Mouse (Mus musculus) forebrain, embryonic 11.5 days (tissue): ENCODE measurements around the gene Proser3. TPM values are rescaled to one million over a fixed set of nuclear protein-coding genes. Genes with fewer than 3 reads are reported as not detected.

Source experiments
- ATAC-seq: fragments of 200-750 bp; cut with Nextera tagmentation; replicated peaks from 2 replicates; pipeline ENCODE4 v1.8.0; 2017; ENCODE audit warnings: moderate TSS enrichment; ENCODE audit not compliant: low FRiP score
- DNase-seq: peaks from one replicate; pipeline ENCODE4 v3.0.0-alpha.2; 2017; ENCODE audit warnings: low spot score
- H3K27ac ChIP-seq: fragments of 300-500 bp; sonication (generic); 2 replicates; pipeline ENCODE4 v1.5.1; 2014; ENCODE audit warnings: low read depth, low read length
- H3K27me3 ChIP-seq: fragments of 300-500 bp; sonication (generic); 2 replicates; pipeline ENCODE4 v1.6.1; 2014; ENCODE audit warnings: mild to moderate bottlenecking, low read length, mixed read lengths; ENCODE audit not compliant: control insufficient read depth, insufficient read depth
- H3K36me3 ChIP-seq: fragments of 300-500 bp; sonication (generic); 2 replicates; pipeline ENCODE4 v1.6.1; 2014; ENCODE audit warnings: mild to moderate bottlenecking, low read length, moderate library complexity, mixed read lengths; ENCODE audit not compliant: control insufficient read depth, insufficient read depth
- H3K4me1 ChIP-seq: fragments of 300-500 bp; sonication (generic); replicated peaks from 2 replicates; pipeline ENCODE4 v1.6.1; 2014; ENCODE audit warnings: low read length, mixed read lengths; ENCODE audit not compliant: control insufficient read depth, insufficient read depth
- H3K4me2 ChIP-seq: fragments of 300-500 bp; sonication (generic); 2 replicates; pipeline ENCODE4 v1.6.1; 2014; ENCODE audit warnings: low read depth, mild to moderate bottlenecking, low read length, moderate library complexity, mixed read lengths; ENCODE audit not compliant: severe bottlenecking
- H3K4me3 ChIP-seq: fragments of 300-500 bp; sonication (generic); 2 replicates; pipeline ENCODE4 v1.5.1; 2014; ENCODE audit warnings: low read depth, low read length
- H3K9ac ChIP-seq: fragments of 300-500 bp; sonication (generic); 2 replicates; pipeline ENCODE4 v1.6.1; 2014; ENCODE audit warnings: low read length
- H3K9me3 ChIP-seq: fragments of 300-500 bp; sonication (generic); 2 replicates; pipeline ENCODE4 v1.6.1; 2016; ENCODE audit warnings: low read length, mixed read lengths; ENCODE audit not compliant: control insufficient read depth
- whole genome bisulfite sequencing: fragments of 180-500 bp; shearing (Covaris S2); extraction: QIAGEN DNeasy Blood & Tissue Kit; methylation state at CpG from one replicate; pipeline ENCODE4 v1.1.7; 2014; 5-methylcytosine and 5-hydroxymethylcytosine counted together
- polyA plus RNA-seq: library from polyadenylated mRNA; unstranded; fragments of >200 nt; fragmentation: Nextera tagmentation; extraction: Ambion mirVana; gene quantifications from 2 replicates; pipeline ENCODE4 v1.2.1, GENCODE M21; 2014

The Proser3 gene
- 20.0 and 23.6 TPM in 2 replicates for polyA plus RNA-seq

GRCm38 (mm10) chr7:30552102-30553020 is at the start of gene Proser3, which contains the start of gene Hspb6:
TSS of gene Proser3 (minus strand) at chr7:30552299.
TSS of gene Hspb6 (plus strand) at chr7:30552178.
- Histone ChIP-seq H3K9me3 (no peaks in the 10 kb centered on the region), H3K27ac (peak within 1 kb of the TSS; percentile 83), H3K4me1 (peaks cover 4% of the 10 kb centered on the region; the same call in 1 of the 2 replicates), H3K9ac (peak within 1 kb of the TSS; percentile 69), H3K27me3 (no peaks in the 10 kb centered on the region), H3K4me3 (peak within 1 kb of the TSS; percentile 44), H3K36me3 (peaks cover 3% of the 10 kb centered on the region; the same call in 1 of the 2 replicates), H3K4me2 (peak within 1 kb of the TSS; percentile 91)
- DNase-seq (peak; percentile 96), ATAC-seq (peak; percentile 94)
- 2% methylated on average over 44 of the region's 44 CpGs for WGBS

GRCm38 (mm10) chr7:30600651-30601050 is 48.6 kb upstream of the Proser3 start:
- 76% methylated on average over 7 of the region's 7 CpGs for WGBS
- H3K36me3 ChIP-seq, result no peaks in the 10 kb centered on the region
- no peaks in the 10 kb centered on the region for H3K9me3 ChIP-seq
- no peak overlapping the region for H3K9ac ChIP-seq
- no peaks in the 10 kb centered on the region for H3K27me3 ChIP-seq
- no peak overlapping the region for H3K4me2 ChIP-seq
- H3K4me3 ChIP-seq, result no peak overlapping the region
- DNase-seq, result no peak
- no peaks in the 10 kb centered on the region for H3K4me1 ChIP-seq
- H3K27ac ChIP-seq, result no peak overlapping the region
- ATAC-seq, result no peak

- Histone ChIP-seq H3K4me3 (no peak overlapping the region), H3K36me3 (no peaks in the 10 kb centered on the region), H3K9me3 (no peaks in the 10 kb centered on the region), H3K9ac (no peak overlapping the region), H3K27ac (no peak overlapping the region), H3K27me3 (no peaks in the 10 kb centered on the region), H3K4me2 (peak overlapping the region; percentile 26; the same call in 1 of the 2 replicates), H3K4me1 (no peaks in the 10 kb centered on the region)
- ATAC-seq, result peak; percentile 98
- WGBS, result 3% methylated on average over 16 of the region's 16 CpGs
- DNase-seq, result peak; percentile 92
These were observed 47.8 kb upstream of the Proser3 start for GRCm38 (mm10) chr7:30599933-30600353.

- ATAC-seq (no peak), DNase-seq (no peak)
- Histone ChIP-seq H3K27me3 (no peaks in the 10 kb centered on the region), H3K36me3 (no peaks in the 10 kb centered on the region), H3K4me2 (peak within 1 kb of the TSS; percentile 26; the same call in 1 of the 2 replicates), H3K9ac (no peak within 1 kb of the TSS), H3K9me3 (no peaks in the 10 kb centered on the region), H3K27ac (no peak within 1 kb of the TSS), H3K4me3 (no peak within 1 kb of the TSS), H3K4me1 (no peaks in the 10 kb centered on the region)
- WGBS, result 93% methylated on average over 12 of the region's 12 CpGs
These were observed 46.7 kb upstream of the Proser3 start, which contains the start of gene Zbtb32 for GRCm38 (mm10) chr7:30598786-30599185. TSS of gene Zbtb32 (minus strand) at chr7:30598909.

GRCm38 (mm10) chr7:30596811-30597210 is 44.7 kb upstream of the Proser3 start:
- no peak overlapping the region for H3K9ac ChIP-seq
- no peaks in the 10 kb centered on the region for H3K4me1 ChIP-seq
- DNase-seq, result no peak
- H3K27ac ChIP-seq, result no peak overlapping the region
- H3K27me3 ChIP-seq, result no peaks in the 10 kb centered on the region
- H3K36me3 ChIP-seq, result no peaks in the 10 kb centered on the region
- no peak for ATAC-seq
- WGBS, result 75% methylated on average over 5 of the region's 5 CpGs
- no peaks in the 10 kb centered on the region for H3K9me3 ChIP-seq
- H3K4me2 ChIP-seq, result no peak overlapping the region
- no peak overlapping the region for H3K4me3 ChIP-seq

GRCm38 (mm10) chr7:30596093-30596492 is 44.0 kb upstream of the Proser3 start:
- no peak overlapping the region; the same call in 1 of the 2 replicates for H3K9ac ChIP-seq
- H3K27ac ChIP-seq, result no peak overlapping the region
- H3K9me3 ChIP-seq, result no peaks in the 10 kb centered on the region
- no peaks in the 10 kb centered on the region for H3K36me3 ChIP-seq
- H3K4me1 ChIP-seq, result no peaks in the 10 kb centered on the region
- H3K4me2 ChIP-seq, result no peak overlapping the region
- ATAC-seq (no peak), DNase-seq (no peak)
- no peaks in the 10 kb centered on the region for H3K27me3 ChIP-seq
- WGBS, result 86% methylated on average over 5 of the region's 5 CpGs
- no peak overlapping the region for H3K4me3 ChIP-seq

GRCm38 (mm10) chr7:30594510-30595024 is 42.5 kb upstream of the Proser3 start:
- Histone ChIP-seq H3K4me1 (no peaks in the 10 kb centered on the region; the same call in 1 of the 2 replicates), H3K36me3 (no peaks in the 10 kb centered on the region), H3K27ac (no peak overlapping the region), H3K4me2 (no peak overlapping the region), H3K27me3 (no peaks in the 10 kb centered on the region), H3K9me3 (no peaks in the 10 kb centered on the region), H3K9ac (no peak overlapping the region), H3K4me3 (no peak overlapping the region)
- no peak for DNase-seq
- WGBS, result 60% methylated on average over 4 of the region's 4 CpGs
- no peak for ATAC-seq

GRCm38 (mm10) chr7:30593579-30594509 is 41.7 kb upstream of the Proser3 start:
- Histone ChIP-seq H3K4me1 (no peaks in the 10 kb centered on the region; the same call in 1 of the 2 replicates), H3K9ac (no peak overlapping the region), H3K9me3 (no peaks in the 10 kb centered on the region), H3K27ac (no peak overlapping the region), H3K4me3 (no peak overlapping the region), H3K36me3 (no peaks in the 10 kb centered on the region), H3K4me2 (no peak overlapping the region), H3K27me3 (no peaks in the 10 kb centered on the region)
- no peak for ATAC-seq
- 79% methylated on average over 10 of the region's 10 CpGs for WGBS
- DNase-seq, result no peak
